Mouse (Mus musculus) embryonic facial prominence, embryonic 13.5 days (tissue): Measurements from ENCODE around the gene Lrfn2. TPM values are rescaled to one million over a fixed set of nuclear protein-coding genes. Genes with fewer than 3 reads are reported as not detected.

Source experiments
- ATAC-seq: fragments of 200-750 bp; cut with Nextera tagmentation; 2 replicates; pipeline ENCODE4 v1.8.0; 2017; ENCODE audit warnings: low read depth; ENCODE audit not compliant: insufficient number of reproducible peaks, insufficient read depth, low FRiP score, low TSS enrichment
- H3K27ac ChIP-seq: fragments of 300-500 bp; sonication (generic); 2 replicates; pipeline ENCODE4 v1.5.1; 2015; ENCODE audit warnings: moderate library complexity, mild to moderate bottlenecking, inconsistent platforms
- H3K27me3 ChIP-seq: fragments of 300-500 bp; sonication (generic); 2 replicates; pipeline ENCODE4 v1.6.1; 2015; ENCODE audit warnings: mild to moderate bottlenecking, inconsistent platforms
- H3K36me3 ChIP-seq: fragments of 300-500 bp; sonication (generic); 2 replicates; pipeline ENCODE4 v1.6.1; 2015; ENCODE audit warnings: mild to moderate bottlenecking, inconsistent platforms
- H3K4me1 ChIP-seq: fragments of 300-500 bp; sonication (generic); 2 replicates; pipeline ENCODE4 v1.6.1; 2015; ENCODE audit warnings: inconsistent platforms
- H3K4me2 ChIP-seq: fragments of 300-500 bp; sonication (generic); 2 replicates; pipeline ENCODE4 v1.6.1; 2015; ENCODE audit warnings: moderate library complexity, mild to moderate bottlenecking, inconsistent platforms
- H3K4me3 ChIP-seq: fragments of 300-500 bp; sonication (generic); 2 replicates; pipeline ENCODE4 v1.5.1; 2015; ENCODE audit warnings: mild to moderate bottlenecking, inconsistent platforms
- H3K9ac ChIP-seq: fragments of 300-500 bp; sonication (generic); 2 replicates; pipeline ENCODE4 v1.6.1; 2015; ENCODE audit warnings: mild to moderate bottlenecking, inconsistent platforms
- H3K9me3 ChIP-seq: fragments of 300-500 bp; sonication (generic); 2 replicates; pipeline ENCODE4 v1.6.1; 2016; ENCODE audit warnings: inconsistent platforms
- WGBS: fragments of 180-500 bp; shearing (Covaris S2); methylation state at CpG from one replicate; pipeline ENCODE4 v1.1.7; 2015; ENCODE audit warnings: mixed read lengths; 5-methylcytosine and 5-hydroxymethylcytosine counted together
- microRNA-seq: library from miRNA; unstranded; fragments of <30 nt; microRNA quantifications from one replicate; pipeline ENCODE4, GENCODE M21; 2016
- polyA plus RNA-seq: library from polyadenylated mRNA; unstranded; fragments of >200 nt; fragmentation: Nextera tagmentation; extraction: Ambion mirVana; gene quantifications from 2 replicates; pipeline ENCODE4 v1.2.1, GENCODE M21; 2015

Gene Lrfn2
- polyA plus RNA-seq, 1 experiment from 2014 or later, result 1.0 TPM

GRCm38 (mm10) chr17:49085111-49085510, 152.9 kb downstream of the Lrfn2 start:
- H3K4me1 ChIP-seq, result no peaks in the 10 kb centered on the region; the same call in 1 of the 2 replicates
- H3K4me2 ChIP-seq, result no peak overlapping the region
- H3K4me3 ChIP-seq, result no peak overlapping the region
- no peak overlapping the region for H3K27ac ChIP-seq
- H3K9me3 ChIP-seq, result no peaks in the 10 kb centered on the region
- no peaks in the 10 kb centered on the region for H3K36me3 ChIP-seq
- H3K27me3 ChIP-seq, result no peaks in the 10 kb centered on the region
- WGBS, result 84% methylated on average over 4 of the region's 4 CpGs
- H3K9ac ChIP-seq, result no peak overlapping the region
- no peak for ATAC-seq

DNA sequence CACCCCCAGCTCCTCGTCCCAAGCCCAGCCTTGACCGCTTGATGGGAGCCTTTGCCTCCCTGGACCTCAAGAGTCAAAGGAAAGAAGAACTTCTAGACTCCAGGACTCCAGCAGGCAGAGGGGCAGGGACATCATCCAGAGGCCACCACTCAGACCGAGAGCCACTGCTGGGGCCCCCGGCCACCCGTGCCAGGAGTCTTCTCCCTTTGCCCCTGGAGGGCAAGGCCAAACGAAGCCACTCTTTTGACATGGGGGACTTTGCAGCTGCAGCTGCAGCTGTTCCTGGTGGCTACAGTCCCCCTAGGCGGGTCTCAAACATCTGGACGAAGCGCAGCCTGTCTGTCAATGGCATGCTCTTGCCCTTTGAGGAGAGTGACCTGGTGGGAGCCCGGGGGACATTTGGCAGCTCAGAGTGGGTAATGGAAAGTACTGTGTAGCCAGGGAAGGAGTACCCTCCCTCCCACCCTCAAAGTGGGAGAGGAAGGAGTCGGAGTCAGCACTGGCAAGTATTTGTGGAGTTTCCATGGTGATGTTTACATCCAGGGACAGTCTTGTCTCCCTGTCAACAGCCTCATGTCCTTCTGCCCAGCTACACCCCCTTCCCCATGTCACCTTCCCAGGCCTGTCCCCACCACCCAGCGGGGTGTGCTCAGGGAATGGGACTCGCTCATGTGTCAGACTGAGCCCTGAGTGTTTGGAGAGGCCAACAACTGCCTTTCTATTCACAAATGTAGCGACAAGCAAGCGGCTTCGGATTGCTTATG, 164.8 kb downstream of the Lrfn2 start:
- 72% methylated on average over 16 of the region's 16 CpGs for WGBS
- no peak overlapping the region for H3K27ac ChIP-seq

GRCm38 (mm10) chr17:49111399-49111798, 179.2 kb downstream of the Lrfn2 start:
- Histone ChIP-seq H3K9me3 (no peaks in the 10 kb centered on the region), H3K4me2 (no peak overlapping the region), H3K27me3 (no peaks in the 10 kb centered on the region), H3K9ac (no peak overlapping the region), H3K4me1 (no peaks in the 10 kb centered on the region), H3K27ac (no peak overlapping the region), H3K4me3 (no peak overlapping the region), H3K36me3 (no peaks in the 10 kb centered on the region)
- 82% methylated on average over 3 of the region's 3 CpGs for WGBS
- no peak for ATAC-seq

More for the DNA sequence above, 164.8 kb downstream of the Lrfn2 start:
- H3K27me3 ChIP-seq, result no peaks in the 10 kb centered on the region
- no peak overlapping the region for H3K9ac ChIP-seq
- H3K4me2 ChIP-seq, result no peak overlapping the region
- no peak for ATAC-seq
- no peaks in the 10 kb centered on the region for H3K9me3 ChIP-seq
- no peak overlapping the region for H3K4me3 ChIP-seq
- no peaks in the 10 kb centered on the region for H3K4me1 ChIP-seq
- H3K36me3 ChIP-seq, result no peaks in the 10 kb centered on the region

GRCm38 (mm10) chr17:49111911-49112310, 179.7 kb downstream of the Lrfn2 start:
- H3K9me3 ChIP-seq, result no peaks in the 10 kb centered on the region
- H3K4me3 ChIP-seq, result no peak overlapping the region
- H3K27ac ChIP-seq, result no peak overlapping the region
- ATAC-seq, result no peak
- no peaks in the 10 kb centered on the region for H3K36me3 ChIP-seq
- H3K4me2 ChIP-seq, result no peak overlapping the region
- H3K27me3 ChIP-seq, result no peaks in the 10 kb centered on the region
- H3K4me1 ChIP-seq, result no peaks in the 10 kb centered on the region
- WGBS, result 74% methylated on average over 2 of the region's 2 CpGs
- no peak overlapping the region for H3K9ac ChIP-seq

- no peak for ATAC-seq
- Histone ChIP-seq H3K27me3 (no peaks in the 10 kb centered on the region), H3K36me3 (no peaks in the 10 kb centered on the region), H3K9ac (no peak overlapping the region), H3K4me1 (no peaks in the 10 kb centered on the region), H3K9me3 (no peaks in the 10 kb centered on the region), H3K27ac (no peak overlapping the region), H3K4me3 (no peak overlapping the region), H3K4me2 (no peak overlapping the region)
- WGBS, result 51% methylated on average over 3 of the region's 3 CpGs
Observed at GRCm38 (mm10) chr17:49113336-49113735, 181.2 kb downstream of the Lrfn2 start.

DNA sequence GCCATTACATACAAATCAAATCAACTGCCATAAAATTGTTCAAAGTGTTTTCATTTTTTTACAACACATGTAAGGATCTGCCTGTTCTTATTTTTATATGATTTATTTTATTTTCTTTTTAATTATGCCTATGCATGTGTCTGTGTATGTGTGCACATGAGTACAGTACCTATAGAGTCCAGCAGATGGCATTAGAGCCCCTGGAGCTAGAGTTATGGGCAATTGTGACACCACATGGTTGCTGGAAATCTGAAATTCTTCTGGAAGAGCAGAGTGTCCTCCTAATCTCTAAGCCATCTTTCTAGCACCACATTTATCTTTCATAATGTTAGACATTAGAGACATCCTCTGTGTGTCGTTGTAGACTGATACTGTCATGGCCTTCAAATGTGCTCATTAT, 192.0 kb downstream of the Lrfn2 start:
- Histone ChIP-seq H3K4me3 (no peak overlapping the region), H3K9me3 (0 out of 2 replicates have a peak, but pooled peaks cover 5% of the 10 kb centered on the region)
- 93% methylated on average over 1 of the region's 1 CpGs for WGBS

GRCm38 (mm10) chr17:49124642-49125041, 192.5 kb downstream of the Lrfn2 start:
- Histone ChIP-seq H3K27me3 (no peaks in the 10 kb centered on the region), H3K27ac (no peak overlapping the region), H3K9me3 (0 out of 2 replicates have a peak, but pooled peaks cover 5% of the 10 kb centered on the region), H3K9ac (no peak overlapping the region), H3K4me1 (no peaks in the 10 kb centered on the region), H3K36me3 (no peaks in the 10 kb centered on the region), H3K4me2 (no peak overlapping the region), H3K4me3 (no peak overlapping the region)
- ATAC-seq, result no peak
- WGBS, result 64% methylated on average over 3 of the region's 3 CpGs

More for the DNA sequence above, 192.0 kb downstream of the Lrfn2 start:
- H3K4me2 ChIP-seq, result no peak overlapping the region
- H3K4me1 ChIP-seq, result no peaks in the 10 kb centered on the region
- H3K27ac ChIP-seq, result no peak overlapping the region
- ATAC-seq, result no peak
- H3K27me3 ChIP-seq, result no peaks in the 10 kb centered on the region
- H3K9ac ChIP-seq, result no peak overlapping the region
- H3K36me3 ChIP-seq, result no peaks in the 10 kb centered on the region

Small RNA genes lying within 50 kb of the gene (microRNA-seq; reads per million reads assigned to microRNA genes)
- gene Gm44304, result not detected
